Mouse (Mus musculus): ENCODE results near the gene Wasf2. TPM values are rescaled to one million over a fixed set of nuclear protein-coding genes. Genes with fewer than 3 reads are reported as not detected.
A peak's percentile ranks its signal among the peaks of the same experiment; 100 is the strongest.

Gene Wasf2
- total and polyA plus RNA-seq, 3 experiments: 14.9 to 59.5 (median 21.7) TPM

- Histone ChIP-seq H3K4me1 (ENCODE audit: control insufficient read depth in 1 of 2, insufficient read depth in 2 of 2) (peaks cover 16 to 80% of the 10 kb centered on the region in 2 experiments), H3K36me3 (replicated peaks in 1 of 2; ENCODE audit: control insufficient read depth in 1 of 2, insufficient read depth in 1 of 2, low read length in 1 of 2) (peaks cover 21 to 52% of the 10 kb centered on the region in 2 experiments), H3K27me3 (replicated peaks) (no peaks in the 10 kb centered on the region), H3K9me3 (replicated peaks; ENCODE audit: low read length) (no peaks in the 10 kb centered on the region), H3K9ac (ENCODE audit: insufficient read depth, low read depth) (peak overlapping the region; percentile 43), H3K4me2 (ENCODE audit: insufficient read depth, low read depth, poor library complexity, severe bottlenecking) (peak overlapping the region; percentile 52; the same call in 1 of the 2 replicates), H3K4me3 (replicated peaks in 1 of 3; ENCODE audit: low read depth in 2 of 3, low read length in 2 of 3, poor library complexity in 1 of 3) (no peak overlapping the region), H3K27ac (ENCODE audit: insufficient read depth, low read depth) (no peak overlapping the region), H3K79me2 (replicated peaks; ENCODE audit: control insufficient read depth, extremely low read depth, insufficient read depth, poor library complexity, severe bottlenecking) (peaks cover 43% of the 10 kb centered on the region)
- no peak for TF ChIP-seq MAX (IDR thresholded peaks at IDR 0.05; ENCODE audit: low read length)
- no peak for TF ChIP-seq TBP (conservative IDR thresholded peaks at IDR 0.05; ENCODE audit: low read depth, low read length)
- no peak for TF ChIP-seq CHD2 (IDR thresholded peaks at IDR 0.05; ENCODE audit: low read length)
- no peak for TF ChIP-seq CHD1 (IDR thresholded peaks at IDR 0.05; ENCODE audit: low read depth, low read length)
- TF ChIP-seq USF2 (conservative IDR thresholded peaks at IDR 0.05; ENCODE audit: low read depth, low read length): no peak
- TF ChIP-seq EP300 (IDR thresholded peaks at IDR 0.05; ENCODE audit: low read length): no peak
- no peak for TF ChIP-seq NRF1 (IDR thresholded peaks at IDR 0.05; ENCODE audit: low read depth, low read length)
- TF ChIP-seq RCOR1 (conservative IDR thresholded peaks at IDR 0.05; ENCODE audit: low read depth, low read length): no peak
- TF ChIP-seq MEF2A (IDR thresholded peaks at IDR 0.05; ENCODE audit: borderline replicate concordance, low read depth, low read length): no peak
- no peak for DNase-seq (ENCODE audit: extremely low read depth)
- dilution Hi-C loops (cut with MboI; ENCODE audit: extremely low pct_ligation_motif_present, extremely low pct_unique_long_range_greater_than_20kb, low sequenced_read_pairs) (no loop called here), in situ Hi-C loops (cut with MboI; ENCODE audit: low pct_ligation_motif_present, low pct_unique_long_range_greater_than_20kb, low sequenced_read_pairs) (no loop called here)
Observed at GRCm38 (mm10) chr4:133174361-133174760, 44.1 kb downstream of the Wasf2 start.

GRCm38 (mm10) chr4:133175274-133175673 lies 45.0 kb downstream of the Wasf2 start:
- no peak overlapping the region for H3K4me3 ChIP-seq (replicated peaks in 1 of 3; ENCODE audit: low read depth in 2 of 3, low read length in 2 of 3, poor library complexity in 1 of 3)
- dilution Hi-C loops (cut with MboI; ENCODE audit: extremely low pct_ligation_motif_present, extremely low pct_unique_long_range_greater_than_20kb, low sequenced_read_pairs) (no loop called here), in situ Hi-C loops (cut with MboI; ENCODE audit: low pct_ligation_motif_present, low pct_unique_long_range_greater_than_20kb, low sequenced_read_pairs) (no loop called here)
- no peak for DNase-seq (ENCODE audit: extremely low read depth)
- no peaks in the 10 kb centered on the region for H3K9me3 ChIP-seq (replicated peaks; ENCODE audit: low read length)
- H3K27ac ChIP-seq (ENCODE audit: insufficient read depth, low read depth): no peak overlapping the region
- H3K4me2 ChIP-seq (ENCODE audit: insufficient read depth, low read depth, poor library complexity, severe bottlenecking): no peak overlapping the region
- no peaks in the 10 kb centered on the region for H3K27me3 ChIP-seq (replicated peaks)
- H3K4me1 ChIP-seq (ENCODE audit: control insufficient read depth in 1 of 2, insufficient read depth in 2 of 2): peaks cover 16 to 74% of the 10 kb centered on the region in 2 experiments
- no peak overlapping the region for H3K9ac ChIP-seq (ENCODE audit: insufficient read depth, low read depth)
- TF ChIP-seq MXI1 (IDR thresholded peaks at IDR 0.05; ENCODE audit: low read depth, low read length): no peak
- no peak for TF ChIP-seq CTCF (conservative IDR thresholded peaks at IDR 0.05 in 1 of 2, IDR thresholded peaks at IDR 0.05 in 1 of 2; ENCODE audit: low read depth in 2 of 2, low read length in 2 of 2)
- TF ChIP-seq POLR2A (IDR thresholded peaks at IDR 0.05; ENCODE audit: low read depth, low read length): no peak
- TF ChIP-seq JUND (conservative IDR thresholded peaks at IDR 0.05; ENCODE audit: low read depth, low read length): no peak
- no peak for TF ChIP-seq MAZ (IDR thresholded peaks at IDR 0.05; ENCODE audit: low read depth, low read length)
- TF ChIP-seq SIN3A (IDR thresholded peaks at IDR 0.05; ENCODE audit: low read length): no peak
- no peak for TF ChIP-seq ZMIZ1 (IDR thresholded peaks at IDR 0.05; ENCODE audit: low read depth, low read length)
- TF ChIP-seq ZNF384 (IDR thresholded peaks at IDR 0.05; ENCODE audit: low read depth, low read length): no peak
- no peak for TF ChIP-seq CHD2 (IDR thresholded peaks at IDR 0.05; ENCODE audit: low read length)
- TF ChIP-seq MEF2A (IDR thresholded peaks at IDR 0.05; ENCODE audit: borderline replicate concordance, low read depth, low read length): no peak
- TF ChIP-seq USF1 (IDR thresholded peaks at IDR 0.05; ENCODE audit: low read depth, low read length): no peak
- TF ChIP-seq TCF12 (IDR thresholded peaks at IDR 0.05; ENCODE audit: low read depth, low read length): no peak
- TF ChIP-seq ZC3H11A (IDR thresholded peaks at IDR 0.05; ENCODE audit: low read depth, low read length): no peak
- no peak for TF ChIP-seq KAT2A (IDR thresholded peaks at IDR 0.05; ENCODE audit: insufficient replicate concordance, low read length)
- TF ChIP-seq NRF1 (IDR thresholded peaks at IDR 0.05; ENCODE audit: low read depth, low read length): no peak
- peaks cover 24 to 59% of the 10 kb centered on the region in 2 experiments for H3K36me3 ChIP-seq (replicated peaks in 1 of 2; ENCODE audit: control insufficient read depth in 1 of 2, insufficient read depth in 1 of 2, low read length in 1 of 2)
- peaks cover 44% of the 10 kb centered on the region for H3K79me2 ChIP-seq (replicated peaks; ENCODE audit: control insufficient read depth, extremely low read depth, insufficient read depth, poor library complexity, severe bottlenecking)

All from CH12.LX (cell line).